Mouse (Mus musculus) kidney, embryonic 16.5 days (tissue): ENCODE results near the gene Rep15. TPM values are rescaled to one million over a fixed set of nuclear protein-coding genes. Genes with fewer than 3 reads are reported as not detected.

Source experiments
- ATAC-seq: fragments of 200-750 bp; cut with Nextera tagmentation; 2 replicates; pipeline ENCODE4 v1.8.0; 2017; ENCODE audit warnings: moderate TSS enrichment; ENCODE audit not compliant: low FRiP score, low TSS enrichment
- H3K27ac ChIP-seq: fragments of 300-500 bp; sonication (generic); 2 replicates; pipeline ENCODE4 v1.5.1; 2014; ENCODE audit warnings: low read length
- H3K27me3 ChIP-seq: fragments of 300-500 bp; sonication (generic); 2 replicates; pipeline ENCODE4 v1.6.1; 2014; ENCODE audit warnings: low read length, control low read depth, mixed read lengths; ENCODE audit not compliant: insufficient read depth
- H3K36me3 ChIP-seq: fragments of 300-500 bp; sonication (generic); 2 replicates; pipeline ENCODE4 v1.6.1; 2014; ENCODE audit warnings: low read length, control low read depth, mixed read lengths; ENCODE audit not compliant: insufficient read depth
- H3K4me1 ChIP-seq: fragments of 300-500 bp; sonication (generic); 2 replicates; pipeline ENCODE4 v1.6.1; 2014; ENCODE audit warnings: low read length, control low read depth, mixed read lengths; ENCODE audit not compliant: insufficient read depth
- H3K4me2 ChIP-seq: fragments of 300-500 bp; sonication (generic); replicated peaks from 2 replicates; pipeline ENCODE4 v1.6.1; 2014; ENCODE audit warnings: low read depth, low read length
- H3K4me3 ChIP-seq: fragments of 300-500 bp; sonication (generic); 2 replicates; pipeline ENCODE4 v1.5.1; 2014; ENCODE audit warnings: mild to moderate bottlenecking, low read length
- H3K9ac ChIP-seq: fragments of 300-500 bp; sonication (generic); replicated peaks from 2 replicates; pipeline ENCODE4 v1.6.1; 2014; ENCODE audit warnings: low read length
- H3K9me3 ChIP-seq: fragments of 300-500 bp; sonication (generic); 2 replicates; pipeline ENCODE4 v1.6.1; 2016; ENCODE audit warnings: low read length, control low read depth
- WGBS: fragments of 180-500 bp; shearing (Covaris S2); extraction: QIAGEN DNeasy Blood & Tissue Kit; methylation state at CpG from one replicate; pipeline ENCODE4 v1.1.7; 2014; 5-methylcytosine and 5-hydroxymethylcytosine counted together
- polyA plus RNA-seq: library from polyadenylated mRNA; unstranded; fragments of >200 nt; fragmentation: Nextera tagmentation; extraction: Ambion mirVana; gene quantifications from 2 replicates; pipeline ENCODE4 v1.2.1, GENCODE M21; 2015

Rep15 gene
- polyA plus RNA-seq, 1 experiment from 2014 or later = 1.1 TPM

GRCm38 (mm10) chr6:147010358-147010757 is 22.0 kb upstream of the Rep15 start:
- H3K9ac ChIP-seq = no peak overlapping the region
- H3K4me2 ChIP-seq = no peak overlapping the region
- H3K36me3 ChIP-seq = peaks cover 36% of the 10 kb centered on the region
- H3K4me3 ChIP-seq = no peak overlapping the region
- 78% methylated on average over 6 of the region's 6 CpGs for WGBS
- H3K27ac ChIP-seq = no peak overlapping the region
- ATAC-seq = no peak
- H3K4me1 ChIP-seq = no peaks in the 10 kb centered on the region
- H3K9me3 ChIP-seq = no peaks in the 10 kb centered on the region
- H3K27me3 ChIP-seq = no peaks in the 10 kb centered on the region

GRCm38 (mm10) chr6:147010811-147011520 is 21.4 kb upstream of the Rep15 start:
- no peak overlapping the region for H3K9ac ChIP-seq
- peaks cover 39% of the 10 kb centered on the region for H3K36me3 ChIP-seq
- H3K4me1 ChIP-seq = no peaks in the 10 kb centered on the region
- H3K27me3 ChIP-seq = no peaks in the 10 kb centered on the region
- no peaks in the 10 kb centered on the region for H3K9me3 ChIP-seq
- ATAC-seq = no peak
- H3K4me3 ChIP-seq = no peak overlapping the region
- H3K4me2 ChIP-seq = no peak overlapping the region
- no peak overlapping the region for H3K27ac ChIP-seq
- WGBS = 75% methylated on average over 15 of the region's 15 CpGs

- Histone ChIP-seq H3K36me3 (peaks cover 42% of the 10 kb centered on the region), H3K4me1 (no peaks in the 10 kb centered on the region), H3K4me3 (no peak overlapping the region), H3K9me3 (no peaks in the 10 kb centered on the region), H3K27ac (no peak overlapping the region), H3K27me3 (no peaks in the 10 kb centered on the region), H3K9ac (no peak overlapping the region), H3K4me2 (no peak overlapping the region)
- 62% methylated on average over 6 of the region's 6 CpGs for WGBS
- ATAC-seq = no peak
Measured at GRCm38 (mm10) chr6:147011555-147011954, 20.8 kb upstream of the Rep15 start.

- no peaks in the 10 kb centered on the region for H3K27me3 ChIP-seq
- H3K27ac ChIP-seq = no peak overlapping the region
- H3K4me3 ChIP-seq = no peak overlapping the region
- no peak overlapping the region for H3K9ac ChIP-seq
- H3K9me3 ChIP-seq = no peaks in the 10 kb centered on the region
- no peaks in the 10 kb centered on the region for H3K4me1 ChIP-seq
- 71% methylated on average over 6 of the region's 6 CpGs for WGBS
- no peak overlapping the region for H3K4me2 ChIP-seq
- peaks cover 42% of the 10 kb centered on the region for H3K36me3 ChIP-seq
- no peak for ATAC-seq
Measured at GRCm38 (mm10) chr6:147011977-147012376, 20.4 kb upstream of the Rep15 start.

- Histone ChIP-seq H3K27me3 (no peaks in the 10 kb centered on the region), H3K27ac (no peak overlapping the region), H3K9ac (no peak overlapping the region), H3K36me3 (peaks cover 39% of the 10 kb centered on the region), H3K4me3 (no peak overlapping the region), H3K9me3 (no peaks in the 10 kb centered on the region), H3K4me2 (no peak overlapping the region), H3K4me1 (no peaks in the 10 kb centered on the region)
- no peak for ATAC-seq
- 89% methylated on average over 1 of the region's 1 CpGs for WGBS
Measured at GRCm38 (mm10) chr6:147013546-147013945, 18.8 kb upstream of the Rep15 start.

- no peak overlapping the region for H3K9ac ChIP-seq
- H3K4me2 ChIP-seq = no peak overlapping the region
- H3K9me3 ChIP-seq = no peaks in the 10 kb centered on the region
- no peak overlapping the region for H3K4me3 ChIP-seq
- WGBS = 91% methylated on average over 4 of the region's 4 CpGs
- no peaks in the 10 kb centered on the region for H3K4me1 ChIP-seq
- H3K27me3 ChIP-seq = no peaks in the 10 kb centered on the region
- peaks cover 54% of the 10 kb centered on the region for H3K36me3 ChIP-seq
- ATAC-seq = no peak
- H3K27ac ChIP-seq = no peak overlapping the region
Measured at GRCm38 (mm10) chr6:147017906-147018305, 14.5 kb upstream of the Rep15 start.

- no peak for ATAC-seq
- H3K4me1 ChIP-seq = no peaks in the 10 kb centered on the region
- H3K9me3 ChIP-seq = no peaks in the 10 kb centered on the region
- no peak overlapping the region for H3K4me3 ChIP-seq
- H3K27me3 ChIP-seq = no peaks in the 10 kb centered on the region
- H3K4me2 ChIP-seq = no peak overlapping the region
- WGBS = 91% methylated on average over 5 of the region's 5 CpGs
- H3K36me3 ChIP-seq = peaks cover 58% of the 10 kb centered on the region
- H3K9ac ChIP-seq = no peak overlapping the region
- H3K27ac ChIP-seq = no peak overlapping the region
Measured at GRCm38 (mm10) chr6:147018364-147018763, 14.0 kb upstream of the Rep15 start.

GRCm38 (mm10) chr6:147021181-147021580 is 11.2 kb upstream of the Rep15 start:
- H3K4me2 ChIP-seq = no peak overlapping the region
- H3K9me3 ChIP-seq = no peaks in the 10 kb centered on the region
- no peak overlapping the region for H3K9ac ChIP-seq
- no peak for ATAC-seq
- H3K27ac ChIP-seq = no peak overlapping the region
- no peak overlapping the region for H3K4me3 ChIP-seq
- WGBS = 95% methylated on average over 5 of the region's 5 CpGs
- H3K4me1 ChIP-seq = no peaks in the 10 kb centered on the region
- no peaks in the 10 kb centered on the region for H3K27me3 ChIP-seq
- H3K36me3 ChIP-seq = peaks cover 53% of the 10 kb centered on the region

GRCm38 (mm10) chr6:147022375-147023132 is 9.8 kb upstream of the Rep15 start:
- no peak for ATAC-seq
- 87% methylated on average over 16 of the region's 16 CpGs for WGBS
- peaks cover 51% of the 10 kb centered on the region for H3K36me3 ChIP-seq
- no peak overlapping the region for H3K4me2 ChIP-seq
- H3K9ac ChIP-seq = no peak overlapping the region
- H3K9me3 ChIP-seq = no peaks in the 10 kb centered on the region
- H3K4me1 ChIP-seq = no peaks in the 10 kb centered on the region
- no peak overlapping the region for H3K4me3 ChIP-seq
- H3K27ac ChIP-seq = no peak overlapping the region
- H3K27me3 ChIP-seq = no peaks in the 10 kb centered on the region

GRCm38 (mm10) chr6:147023133-147023395 is 9.3 kb upstream of the Rep15 start:
- Histone ChIP-seq H3K4me1 (no peaks in the 10 kb centered on the region), H3K9me3 (no peaks in the 10 kb centered on the region), H3K4me3 (no peak overlapping the region), H3K27me3 (no peaks in the 10 kb centered on the region), H3K27ac (no peak overlapping the region), H3K9ac (no peak overlapping the region), H3K36me3 (peaks cover 54% of the 10 kb centered on the region), H3K4me2 (no peak overlapping the region)
- no peak for ATAC-seq
- 83% methylated on average over 2 of the region's 2 CpGs for WGBS
